Mouse (Mus musculus): ENCODE results near the gene Rpl15.
"Not testable (repeated sequence)": the region's sequence is repeated elsewhere in the genome, so short reads cannot be mapped to it uniquely, and the experiment has no call there.

Gene Rpl15

GRCm38 (mm10) chr14:18270529-18271441, at the start of gene Rpl15, which contains the start of gene Nkiras1:
Rpl15 (minus strand) TSS chr14:18271391.
Nkiras1 (plus strand) TSS chr14:18271136.
- peak; percentile 100 for DNase-seq

GRCm38 (mm10) chr14:18317457-18318411, 46.5 kb upstream of the Rpl15 start:
- DNase-seq, result no peak

GRCm38 (mm10) chr14:18304165-18304564, 33.0 kb upstream of the Rpl15 start:
- DNase-seq, result no peak

- peak; percentile 81 for DNase-seq
Measured at GRCm38 (mm10) chr14:18303262-18303661, 32.1 kb upstream of the Rpl15 start.

- no peak for DNase-seq
Measured at GRCm38 (mm10) chr14:18302750-18303149, 31.6 kb upstream of the Rpl15 start.

GRCm38 (mm10) chr14:18301591-18301990, 30.4 kb upstream of the Rpl15 start:
- DNase-seq, result no peak

- DNase-seq, result no peak
Measured at GRCm38 (mm10) chr14:18300676-18301075, 29.5 kb upstream of the Rpl15 start.

GRCm38 (mm10) chr14:18298874-18299273, 27.7 kb upstream of the Rpl15 start:
- no peak for DNase-seq

- DNase-seq, result no peak
Measured at GRCm38 (mm10) chr14:18297441-18297840, 26.2 kb upstream of the Rpl15 start.

- no peak for DNase-seq
Measured at GRCm38 (mm10) chr14:18292578-18292977, 21.4 kb upstream of the Rpl15 start.

- DNase-seq, result peak; percentile 32
Measured at GRCm38 (mm10) chr14:18292111-18292510, 20.9 kb upstream of the Rpl15 start.

- DNase-seq, result no peak
Measured at GRCm38 (mm10) chr14:18287391-18287790, 16.2 kb upstream of the Rpl15 start.

- no peak for DNase-seq
Measured at GRCm38 (mm10) chr14:18286441-18286840, 15.2 kb upstream of the Rpl15 start.

GRCm38 (mm10) chr14:18285476-18285875, 14.3 kb upstream of the Rpl15 start:
- DNase-seq, result no peak

- DNase-seq, result no peak
Measured at GRCm38 (mm10) chr14:18284581-18284980, 13.4 kb upstream of the Rpl15 start.

GRCm38 (mm10) chr14:18280375-18280774, 9.2 kb upstream of the Rpl15 start:
- peak; percentile 40 for DNase-seq

GRCm38 (mm10) chr14:18274526-18274925, 3.3 kb upstream of the Rpl15 start:
- DNase-seq, result no peak

- no peak for DNase-seq
Measured at GRCm38 (mm10) chr14:18271666-18272065, 475 bp upstream of the Rpl15 start.

GRCm38 (mm10) chr14:18269947-18270528, 1.2 kb downstream of the Rpl15 start:
- not testable (repeated sequence) for DNase-seq

- DNase-seq, result peak; percentile 51
Measured at GRCm38 (mm10) chr14:18263427-18263826, 7.8 kb downstream of the Rpl15 start.

GRCm38 (mm10) chr14:18261203-18261602, 10.0 kb downstream of the Rpl15 start:
- no peak for DNase-seq

GRCm38 (mm10) chr14:18242638-18243130, 28.5 kb downstream of the Rpl15 start:
- no peak for DNase-seq

GRCm38 (mm10) chr14:18241786-18242185, 29.4 kb downstream of the Rpl15 start:
- no peak for DNase-seq
